Mouse (Mus musculus) forelimb bud, embryonic 11.5 days (tissue): ENCODE results near the gene Smim12.

Experiments used
- DNase-seq: peaks from one replicate; pipeline ENCODE4 v3.0.0-alpha.2; 2012; ENCODE audit warnings: low read depth, low spot score

Gene Smim12

GRCm38 (mm10) chr4:127243552-127243951 is at the start of gene Smim12:
Gene Smim12, plus strand, starts transcription at chr4:127243784.
- peak; percentile 97 for DNase-seq

DNA sequence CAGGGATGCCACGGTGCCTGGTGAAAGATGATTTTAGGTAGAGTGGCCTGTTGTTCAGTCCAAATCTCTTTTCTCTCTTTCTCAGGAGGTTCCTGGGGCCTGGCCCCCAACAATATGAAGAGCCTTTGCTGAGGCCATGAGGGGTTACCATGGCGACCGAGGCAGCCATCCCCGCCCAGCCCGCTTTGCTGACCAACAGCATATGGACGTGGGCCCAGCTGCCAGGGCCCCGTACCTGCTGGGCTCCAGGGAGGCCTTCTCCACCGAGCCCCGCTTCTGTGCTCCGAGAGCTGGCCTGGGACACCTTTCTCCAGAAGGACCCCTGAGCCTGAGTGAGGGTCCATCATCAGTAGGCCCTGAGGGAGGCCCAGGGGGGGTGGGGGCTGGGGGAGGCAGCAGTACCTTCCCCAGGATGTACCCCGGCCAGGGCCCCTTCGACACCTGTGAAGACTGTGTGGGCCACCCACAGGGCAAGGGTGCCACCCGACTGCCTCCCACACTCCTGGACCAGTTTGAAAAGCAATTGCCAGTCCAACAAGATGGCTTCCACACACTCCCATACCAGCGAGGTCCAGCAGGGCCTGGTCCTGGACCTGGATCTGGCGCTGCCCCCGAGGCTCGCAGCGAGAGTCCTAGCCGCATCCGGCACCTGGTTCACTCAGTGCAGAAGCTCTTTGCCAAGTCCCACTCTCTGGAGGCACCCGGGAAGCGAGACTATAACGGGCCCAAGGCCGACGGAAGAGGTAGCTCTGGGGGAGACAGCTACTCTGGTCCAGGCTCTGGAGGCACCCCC is 48.9 kb upstream of the Smim12 start:
- no peak for DNase-seq

DNA sequence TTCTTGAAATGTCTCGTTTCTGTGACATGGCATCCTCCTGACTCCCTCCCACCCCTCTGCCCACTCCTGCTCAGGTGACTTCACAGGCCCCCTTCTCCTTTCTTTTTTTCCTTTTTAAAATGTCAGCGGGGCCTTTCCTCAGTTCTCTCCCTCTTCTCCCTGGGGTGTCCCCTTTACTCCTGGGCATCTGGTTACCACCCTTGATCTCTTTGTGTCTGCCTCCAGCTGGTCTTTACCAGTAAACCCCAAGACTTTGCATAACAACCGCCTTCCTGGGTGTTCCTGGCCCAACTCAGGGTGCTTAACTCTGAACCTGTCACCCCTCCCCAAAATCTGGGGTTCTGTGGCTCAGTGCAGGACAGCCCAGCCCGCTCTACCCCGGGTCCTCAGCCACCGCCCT is 45.0 kb upstream of the Smim12 start:
- DNase-seq: no peak

GRCm38 (mm10) chr4:127199406-127199805 is 44.2 kb upstream of the Smim12 start:
- no peak for DNase-seq

DNA sequence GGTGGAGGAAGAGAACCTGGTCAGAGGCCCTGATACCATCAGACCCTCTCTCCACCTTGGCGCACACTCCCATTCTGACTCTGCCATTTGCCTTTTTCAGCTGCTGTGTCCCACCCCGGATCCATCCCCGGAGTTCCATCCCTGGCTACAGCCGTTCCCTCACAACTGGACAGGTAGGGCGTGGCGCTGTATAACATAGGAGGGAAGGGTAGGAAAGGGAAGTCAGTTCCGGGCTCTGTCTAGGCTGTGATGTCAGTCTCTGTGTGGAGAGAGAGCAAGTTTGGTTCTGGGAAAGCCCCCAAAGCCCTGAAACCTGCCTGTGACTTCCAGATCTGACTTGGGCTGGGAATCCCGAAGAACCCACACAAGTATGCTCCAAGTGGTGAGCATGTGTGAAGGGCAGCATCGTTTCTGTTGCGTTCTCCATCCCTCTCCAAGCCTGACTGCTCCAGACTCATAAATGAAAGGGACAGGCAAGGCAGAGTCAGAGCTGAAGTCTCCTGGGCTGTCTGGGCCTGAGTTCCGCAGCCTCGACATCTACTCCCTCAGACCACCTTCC is 43.3 kb upstream of the Smim12 start:
- no peak for DNase-seq

- DNase-seq: no peak
These were observed 42.6 kb upstream of the Smim12 start for GRCm38 (mm10) chr4:127200769-127201617.

- DNase-seq: no peak
These were observed 40.5 kb upstream of the Smim12 start for GRCm38 (mm10) chr4:127203081-127203480.

GRCm38 (mm10) chr4:127211318-127211717 is 32.3 kb upstream of the Smim12 start:
- no peak for DNase-seq

GRCm38 (mm10) chr4:127214510-127214909 is 29.1 kb upstream of the Smim12 start:
- DNase-seq: no peak

GRCm38 (mm10) chr4:127215103-127215502 is 28.5 kb upstream of the Smim12 start:
- DNase-seq: no peak

DNA sequence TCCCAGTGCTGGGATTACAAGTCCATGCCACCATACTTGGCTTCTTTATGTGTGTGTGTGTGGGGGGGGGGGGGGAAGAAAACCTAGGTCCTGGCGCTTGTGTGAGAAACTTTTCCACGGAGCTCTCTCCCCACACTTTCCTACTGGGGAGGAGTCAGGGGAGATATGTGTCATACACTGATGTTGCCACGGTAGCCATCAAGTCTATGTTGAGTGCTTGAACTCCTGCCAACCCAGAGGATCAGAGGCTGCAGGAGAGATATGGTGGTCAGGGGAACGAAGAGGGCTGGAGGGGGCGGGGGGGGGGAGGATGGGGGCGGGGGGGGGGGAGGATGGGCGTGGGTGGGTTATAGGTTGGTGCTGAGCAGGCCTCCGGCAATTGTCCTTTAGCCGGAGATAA is 27.8 kb upstream of the Smim12 start:
- DNase-seq: no peak

DNA sequence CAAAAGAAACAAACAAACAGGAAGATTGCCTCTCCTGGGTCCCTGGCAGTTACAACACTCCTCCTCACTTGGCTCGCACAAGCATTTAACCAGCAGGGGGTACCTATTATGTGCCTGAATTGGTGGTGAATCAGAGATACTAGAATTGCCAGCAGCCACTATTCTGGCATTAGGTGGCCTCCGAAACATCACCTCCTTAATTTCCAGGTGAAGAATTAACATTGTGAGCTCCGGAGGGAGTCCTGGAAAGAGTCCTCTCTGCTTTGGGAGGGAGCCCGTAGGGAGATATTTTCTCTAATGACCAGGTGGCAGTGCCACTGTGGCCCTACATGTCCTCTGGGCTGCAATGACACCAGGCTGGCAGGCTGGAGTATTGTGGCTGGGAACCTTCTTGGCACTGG is 27.3 kb upstream of the Smim12 start:
- no peak for DNase-seq

DNA sequence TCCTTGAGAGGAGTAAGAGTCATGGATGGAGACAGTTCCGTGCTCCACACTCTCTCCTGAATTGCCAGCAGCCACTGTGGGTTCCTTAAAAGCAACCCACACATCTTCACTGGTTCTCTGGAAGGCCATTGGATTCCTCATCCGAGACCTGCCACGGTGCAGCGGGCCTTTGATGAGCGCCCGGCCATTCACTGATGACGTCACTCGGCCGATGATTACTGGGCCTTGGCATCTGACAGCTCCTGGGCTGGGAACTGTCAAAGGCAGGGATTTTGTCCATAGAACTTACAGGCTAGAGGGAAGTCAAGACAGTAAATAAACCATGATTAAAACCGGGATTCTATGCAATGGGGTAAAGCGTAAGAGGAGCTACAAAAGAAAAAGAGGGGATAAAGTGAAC is 26.5 kb upstream of the Smim12 start:
- no peak for DNase-seq

- no peak for DNase-seq
These were observed 20.3 kb upstream of the Smim12 start for GRCm38 (mm10) chr4:127223291-127223690.

DNA sequence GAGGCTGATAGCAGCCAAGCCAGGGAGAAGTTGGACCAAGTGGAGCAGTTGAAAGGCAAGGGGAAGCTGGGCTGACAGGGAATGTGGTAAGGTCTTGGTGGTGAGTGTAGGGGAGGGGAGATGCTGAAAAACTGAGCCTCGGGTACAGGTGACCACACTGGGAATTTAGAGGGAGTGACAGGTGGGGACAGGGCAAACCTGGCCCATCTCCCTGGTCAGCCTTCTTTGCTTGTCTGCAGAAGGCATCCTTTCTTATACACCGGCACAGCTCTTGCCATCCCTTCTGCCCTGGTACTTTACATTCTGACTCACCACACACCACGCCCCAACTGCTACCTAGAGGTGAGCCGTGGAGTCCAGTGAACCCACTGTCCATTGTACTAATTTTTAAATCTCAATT is 19.8 kb upstream of the Smim12 start:
- DNase-seq: no peak

- DNase-seq: no peak
These were observed 19.0 kb upstream of the Smim12 start for GRCm38 (mm10) chr4:127224444-127225100.

- DNase-seq: no peak
These were observed 17.5 kb upstream of the Smim12 start for GRCm38 (mm10) chr4:127226067-127226466.

DNA sequence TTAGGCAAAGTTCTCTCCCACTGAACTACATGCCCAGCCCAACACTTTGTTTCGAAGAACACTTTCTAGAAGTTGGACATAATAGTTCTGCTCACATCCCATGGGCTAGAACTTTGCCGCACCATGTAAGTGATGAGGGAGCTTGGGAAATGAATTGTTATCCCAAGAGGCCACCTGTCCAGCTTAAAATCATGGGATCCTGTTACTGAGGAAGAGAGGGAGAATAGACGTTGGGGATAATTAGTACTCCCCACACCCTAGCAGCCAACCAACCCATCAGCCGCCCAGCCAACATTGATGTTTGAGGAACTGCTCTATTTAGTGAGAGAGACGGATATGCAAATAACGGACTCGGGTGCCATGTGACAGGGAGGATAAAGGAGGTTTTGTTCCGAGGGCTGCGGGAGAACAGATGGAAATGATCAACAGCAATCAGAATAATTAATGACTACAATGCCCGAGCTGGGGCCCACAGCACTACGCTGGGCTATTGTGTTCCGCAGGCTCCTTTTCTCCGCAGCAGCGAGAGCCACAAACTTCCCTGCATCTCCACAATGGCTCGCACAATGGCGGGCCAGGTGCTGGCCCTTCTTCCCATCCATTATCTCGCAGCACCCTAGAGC is 16.4 kb upstream of the Smim12 start:
- peak; percentile 48 for DNase-seq

- DNase-seq: no peak
These were observed 11.6 kb upstream of the Smim12 start for GRCm38 (mm10) chr4:127232028-127232427.

- no peak for DNase-seq
These were observed 11.0 kb upstream of the Smim12 start for GRCm38 (mm10) chr4:127232551-127232950.

GRCm38 (mm10) chr4:127233416-127234125 is 10.0 kb upstream of the Smim12 start:
- DNase-seq: no peak
